Mouse (Mus musculus) lung, postnatal 0 days (tissue): Measurements from ENCODE around the gene Gm15013.

Experiments
- CTCF ChIP-seq: IDR thresholded peaks from 2 replicates; pipeline ENCODE4 v1.5.1; 2016; ENCODE audit warnings: antibody characterized with exemption, mild to moderate bottlenecking
- EP300 ChIP-seq: IDR thresholded peaks from 2 replicates; pipeline ENCODE4 v1.6.1; 2016; ENCODE audit warnings: antibody characterized with exemption, mild to moderate bottlenecking, control low read depth

DNA sequence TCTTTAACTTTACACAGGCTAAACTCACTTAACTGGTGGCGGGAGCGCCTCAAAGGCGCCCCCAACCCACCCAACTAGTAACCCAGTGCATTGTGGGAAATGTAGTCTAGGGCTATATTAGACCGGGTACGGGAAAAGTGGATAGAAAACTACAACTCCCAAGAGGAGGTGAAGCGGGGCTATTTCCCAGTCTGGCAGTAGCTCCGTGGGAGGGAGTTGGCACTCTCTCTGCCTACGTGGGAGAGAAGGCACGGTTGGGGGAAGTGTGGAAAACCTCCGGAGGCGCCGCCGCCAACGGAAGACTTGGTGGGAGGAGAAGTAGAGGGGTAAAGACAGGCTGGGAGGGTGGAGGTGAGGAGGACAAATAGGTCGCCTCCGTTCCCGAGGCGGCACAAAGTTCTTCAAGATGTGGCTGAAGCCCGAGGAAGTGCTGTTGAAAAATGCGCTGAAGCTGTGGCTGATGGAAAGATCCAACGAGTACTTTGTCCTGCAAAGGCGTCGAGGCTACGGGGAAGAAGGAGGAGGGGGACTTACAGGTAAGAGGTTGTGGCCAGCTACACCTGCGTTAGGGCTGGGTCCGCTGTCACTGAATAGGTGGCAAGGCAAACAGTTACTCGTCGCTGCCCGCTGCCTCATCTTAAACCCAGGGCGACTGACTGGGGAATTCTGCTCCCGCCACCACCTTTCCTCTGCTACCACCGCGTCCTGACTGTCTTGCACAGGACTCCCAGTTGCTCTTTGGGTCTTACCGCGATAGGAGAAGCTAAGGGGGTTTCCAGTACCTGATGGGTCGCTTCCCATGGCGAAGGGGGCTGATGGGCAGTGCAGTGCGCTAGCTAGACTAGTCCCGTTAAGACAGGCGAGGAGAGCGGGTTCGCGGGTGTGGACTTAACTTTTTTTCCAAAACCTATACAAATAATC lies 29.2 kb downstream of the Gm15013 start, which contains the start of gene Tbc1d8b:
- TF ChIP-seq CTCF (peak; percentile 20), EP300 (no peak)
